Mouse (Mus musculus): ENCODE data around the gene Fam117b. TPM values are rescaled to one million over a fixed set of nuclear protein-coding genes. Genes with fewer than 3 reads are reported as not detected.

The Fam117b gene
- total and polyA plus RNA-seq, 3 experiments, result 6.4 to 11.4 (median 8.8) TPM

- dilution Hi-C loops (cut with MboI; ENCODE audit: extremely low pct_ligation_motif_present, extremely low pct_unique_long_range_greater_than_20kb, low sequenced_read_pairs), result no loop called here
- H3K36me3 ChIP-seq (replicated peaks in 1 of 2; ENCODE audit: control insufficient read depth in 1 of 2, insufficient read depth in 1 of 2, low read length in 1 of 2), result peaks cover 0 to 6% of the 10 kb centered on the region in 2 experiments
Measured at GRCm38 (mm10) chr1:59883349-59884134, 29.3 kb upstream of the Fam117b start.

GRCm38 (mm10) chr1:59886899-59887298 is 25.9 kb upstream of the Fam117b start:
- Histone ChIP-seq H3K4me2 (ENCODE audit: insufficient read depth, low read depth, poor library complexity, severe bottlenecking) (peak overlapping the region; percentile 39), H3K9ac (ENCODE audit: insufficient read depth, low read depth) (no peak overlapping the region), H3K4me1 (ENCODE audit: control insufficient read depth in 1 of 2, insufficient read depth in 2 of 2) (peaks cover 4 to 23% of the 10 kb centered on the region in 2 experiments), H3K9me3 (replicated peaks; ENCODE audit: low read length) (no peaks in the 10 kb centered on the region), H3K36me3 (replicated peaks in 1 of 2; ENCODE audit: control insufficient read depth in 1 of 2, insufficient read depth in 1 of 2, low read length in 1 of 2) (no peaks in the 10 kb centered on the region), H3K79me2 (replicated peaks; ENCODE audit: control insufficient read depth, extremely low read depth, insufficient read depth, poor library complexity, severe bottlenecking) (no peaks in the 10 kb centered on the region), H3K4me3 (replicated peaks in 1 of 3; ENCODE audit: low read depth in 2 of 3, low read length in 2 of 3, poor library complexity in 1 of 3) (no peak overlapping the region), H3K27ac (ENCODE audit: insufficient read depth, low read depth) (no peak overlapping the region), H3K27me3 (replicated peaks) (no peaks in the 10 kb centered on the region)
- peak; percentile 21 for DNase-seq (ENCODE audit: extremely low read depth)
- dilution Hi-C loops (cut with MboI; ENCODE audit: extremely low pct_ligation_motif_present, extremely low pct_unique_long_range_greater_than_20kb, low sequenced_read_pairs) (no loop called here), in situ Hi-C loops (cut with MboI; ENCODE audit: low pct_ligation_motif_present, low pct_unique_long_range_greater_than_20kb, low sequenced_read_pairs) (loop anchor here (25.0 kb wide), 1 partner anchor 1075 kb away; no protein-coding TSS in a partner anchor)
- peak; percentile 73; the same call in 1 of the 2 replicates for TF ChIP-seq MEF2A (IDR thresholded peaks at IDR 0.05; ENCODE audit: borderline replicate concordance, low read depth, low read length)
- TF ChIP-seq E2F4 (IDR thresholded peaks at IDR 0.05; ENCODE audit: insufficient replicate concordance, low read depth, low read length), result no peak
- TF ChIP-seq ZNF384 (IDR thresholded peaks at IDR 0.05; ENCODE audit: low read depth, low read length), result 0 out of 2 replicates have a peak, but pooled peaks have one; percentile 37
- 0 out of 2 replicates have a peak, but pooled peaks have one; percentile 38 for TF ChIP-seq MXI1 (IDR thresholded peaks at IDR 0.05; ENCODE audit: low read depth, low read length)
- no peak for TF ChIP-seq MAFK (IDR thresholded peaks at IDR 0.05; ENCODE audit: insufficient replicate concordance, low read length)
- no peak for TF ChIP-seq ELF1 (IDR thresholded peaks at IDR 0.05; ENCODE audit: low read depth, low read length)
- TF ChIP-seq IRF4 (IDR thresholded peaks at IDR 0.05; ENCODE audit: low read depth, low read length), result no peak
- TF ChIP-seq JUN (IDR thresholded peaks at IDR 0.05; ENCODE audit: insufficient read depth, low read depth, low read length), result no peak

More at GRCm38 (mm10) chr1:59883349-59884134, 29.3 kb upstream of the Fam117b start:
- no peak overlapping the region for H3K4me3 ChIP-seq (replicated peaks in 1 of 3; ENCODE audit: low read depth in 2 of 3, low read length in 2 of 3, poor library complexity in 1 of 3)
- no peaks in the 10 kb centered on the region for H3K9me3 ChIP-seq (replicated peaks; ENCODE audit: low read length)
- no peaks in the 10 kb centered on the region for H3K79me2 ChIP-seq (replicated peaks; ENCODE audit: control insufficient read depth, extremely low read depth, insufficient read depth, poor library complexity, severe bottlenecking)
- H3K4me1 ChIP-seq (ENCODE audit: control insufficient read depth in 1 of 2, insufficient read depth in 2 of 2), result peaks cover 4 to 19% of the 10 kb centered on the region in 2 experiments; a peak in 3 of 4 replicates
- no peak for TF ChIP-seq EP300 (IDR thresholded peaks at IDR 0.05; ENCODE audit: low read length)
- no peak for TF ChIP-seq CHD2 (IDR thresholded peaks at IDR 0.05; ENCODE audit: low read length)
- peak; percentile 97 for TF ChIP-seq RAD21 (IDR thresholded peaks at IDR 0.05; ENCODE audit: low read depth, low read length)
- TF ChIP-seq E2F4 (IDR thresholded peaks at IDR 0.05; ENCODE audit: insufficient replicate concordance, low read depth, low read length), result no peak
- no peak for TF ChIP-seq HCFC1 (IDR thresholded peaks at IDR 0.05; ENCODE audit: low read depth, low read length)
- TF ChIP-seq CHD1 (IDR thresholded peaks at IDR 0.05; ENCODE audit: low read depth, low read length), result no peak
- TF ChIP-seq ZC3H11A (IDR thresholded peaks at IDR 0.05; ENCODE audit: low read depth, low read length), result peak; percentile 80
- TF ChIP-seq NRF1 (IDR thresholded peaks at IDR 0.05; ENCODE audit: low read depth, low read length), result no peak
- no peak for TF ChIP-seq MXI1 (IDR thresholded peaks at IDR 0.05; ENCODE audit: low read depth, low read length)
- no peak for TF ChIP-seq TCF12 (IDR thresholded peaks at IDR 0.05; ENCODE audit: low read depth, low read length)
- TF ChIP-seq BHLHE40 (IDR thresholded peaks at IDR 0.05; ENCODE audit: low read depth, low read length), result no peak
- TF ChIP-seq ZKSCAN1 (IDR thresholded peaks at IDR 0.05; ENCODE audit: borderline replicate concordance, low read depth, low read length), result no peak
- 0 out of 2 replicates have a peak, but pooled peaks have one; percentile 14 for TF ChIP-seq MYC (IDR thresholded peaks at IDR 0.05; ENCODE audit: low read depth, low read length)
- no peak for TF ChIP-seq MEF2A (IDR thresholded peaks at IDR 0.05; ENCODE audit: borderline replicate concordance, low read depth, low read length)
- no peak for TF ChIP-seq RCOR1 (conservative IDR thresholded peaks at IDR 0.05; ENCODE audit: low read depth, low read length)
- 0 out of 2 replicates have a peak, but pooled peaks have one; percentile 36 for TF ChIP-seq IRF4 (IDR thresholded peaks at IDR 0.05; ENCODE audit: low read depth, low read length)
- no peak for TF ChIP-seq KAT2A (IDR thresholded peaks at IDR 0.05; ENCODE audit: insufficient replicate concordance, low read length)
- no peak for TF ChIP-seq USF1 (IDR thresholded peaks at IDR 0.05; ENCODE audit: low read depth, low read length)
- peak; percentile 97 to 98 for TF ChIP-seq CTCF (conservative IDR thresholded peaks at IDR 0.05 in 1 of 2, IDR thresholded peaks at IDR 0.05 in 1 of 2; ENCODE audit: low read depth in 2 of 2, low read length in 2 of 2)
- TF ChIP-seq POLR2A (IDR thresholded peaks at IDR 0.05; ENCODE audit: low read depth, low read length), result no peak
- no peak for TF ChIP-seq ETS1 (conservative IDR thresholded peaks at IDR 0.05; ENCODE audit: low read depth, low read length)
- no peak for TF ChIP-seq ZMIZ1 (IDR thresholded peaks at IDR 0.05; ENCODE audit: low read depth, low read length)
- TF ChIP-seq PAX5 (IDR thresholded peaks at IDR 0.05; ENCODE audit: low read length), result no peak
- TF ChIP-seq SIN3A (IDR thresholded peaks at IDR 0.05; ENCODE audit: low read length), result no peak
- no peak for TF ChIP-seq JUND (conservative IDR thresholded peaks at IDR 0.05; ENCODE audit: low read depth, low read length)
- peak; percentile 92 for TF ChIP-seq SMC3 (IDR thresholded peaks at IDR 0.05; ENCODE audit: low read depth, low read length)
- TF ChIP-seq UBTF (IDR thresholded peaks at IDR 0.05; ENCODE audit: low read depth, low read length), result no peak
- no peak for TF ChIP-seq TBP (conservative IDR thresholded peaks at IDR 0.05; ENCODE audit: low read depth, low read length)
- TF ChIP-seq MAZ (IDR thresholded peaks at IDR 0.05; ENCODE audit: low read depth, low read length), result no peak
- no peak for TF ChIP-seq MAX (IDR thresholded peaks at IDR 0.05; ENCODE audit: low read length)
- TF ChIP-seq MAFK (IDR thresholded peaks at IDR 0.05; ENCODE audit: insufficient replicate concordance, low read length), result no peak
- TF ChIP-seq JUN (IDR thresholded peaks at IDR 0.05; ENCODE audit: insufficient read depth, low read depth, low read length), result no peak
- TF ChIP-seq GABPA (IDR thresholded peaks at IDR 0.05; ENCODE audit: insufficient replicate concordance, low read depth, low read length), result no peak
- TF ChIP-seq USF2 (conservative IDR thresholded peaks at IDR 0.05; ENCODE audit: low read depth, low read length), result no peak
- TF ChIP-seq ELF1 (IDR thresholded peaks at IDR 0.05; ENCODE audit: low read depth, low read length), result no peak
- no peak for TF ChIP-seq POLR2AphosphoS2 (IDR thresholded peaks at IDR 0.05; ENCODE audit: low read depth, low read length)
- no peak for TF ChIP-seq ZNF384 (IDR thresholded peaks at IDR 0.05; ENCODE audit: low read depth, low read length)
- TF ChIP-seq NELFE (IDR thresholded peaks at IDR 0.05; ENCODE audit: low read depth, low read length), result peak; percentile 30; the same call in 1 of the 2 replicates
- no peak overlapping the region for H3K4me2 ChIP-seq (ENCODE audit: insufficient read depth, low read depth, poor library complexity, severe bottlenecking)
- no peak overlapping the region for H3K27ac ChIP-seq (ENCODE audit: insufficient read depth, low read depth)
- no peak overlapping the region for H3K9ac ChIP-seq (ENCODE audit: insufficient read depth, low read depth)
- H3K27me3 ChIP-seq (replicated peaks), result no peaks in the 10 kb centered on the region
- in situ Hi-C loops (cut with MboI; ENCODE audit: low pct_ligation_motif_present, low pct_unique_long_range_greater_than_20kb, low sequenced_read_pairs), result loop anchor here (25.0 kb wide), 1 partner anchor 1079 kb away; no protein-coding TSS in a partner anchor
- peak; percentile 72 for DNase-seq (ENCODE audit: extremely low read depth)
